Mouse (Mus musculus) embryo, embryonic 11 days (tissue): ENCODE results near the gene Kcnj4.

Source experiments
- DNase-seq: peaks from one replicate; pipeline ENCODE4 v3.0.0-alpha.2; 2015

Kcnj4 gene

DNA sequence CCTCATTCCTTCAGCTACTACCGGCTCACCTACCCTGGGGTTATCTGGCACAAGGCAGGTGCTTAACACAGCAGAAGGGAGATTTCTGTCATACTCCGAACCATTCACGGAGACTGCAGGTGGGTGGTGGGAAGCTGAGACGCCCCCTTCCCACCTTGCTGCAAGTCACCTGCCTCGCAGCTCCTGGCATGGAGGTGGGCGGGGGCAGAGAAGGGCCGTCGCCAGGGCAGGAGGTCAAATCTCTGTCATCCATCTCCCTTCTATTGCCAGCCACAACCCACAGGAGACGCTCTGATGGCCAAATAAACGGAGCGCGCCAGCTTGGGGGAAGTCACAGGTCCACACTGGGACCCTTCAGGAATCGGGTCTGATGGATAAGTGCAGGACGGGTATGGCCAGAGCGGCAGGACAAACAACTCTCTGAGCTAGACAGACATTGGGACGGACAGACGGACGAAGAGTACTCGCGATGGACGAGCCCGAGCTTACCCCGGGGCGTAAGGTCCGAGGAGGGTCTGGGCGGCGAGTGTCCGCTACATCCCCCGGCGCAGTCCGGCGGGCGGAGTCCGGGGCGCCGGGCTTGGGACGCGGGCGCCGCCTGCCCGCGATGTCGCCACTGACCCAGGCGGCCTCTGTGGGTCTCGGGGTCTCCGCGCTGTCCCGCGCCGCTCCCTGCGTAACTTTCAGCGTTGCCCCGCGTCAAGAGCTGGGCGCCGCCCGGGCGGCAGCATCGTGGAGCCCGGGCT is at the start of gene Kcnj4:
Gene Kcnj4, minus strand, starts transcription at position 535 of the 746 bp plus-strand sequence.
- peak; percentile 48 for DNase-seq

- DNase-seq = no peak
Observed at GRCm38 (mm10) chr15:79552566-79552965, 47.5 kb upstream of the Kcnj4 start.

DNA sequence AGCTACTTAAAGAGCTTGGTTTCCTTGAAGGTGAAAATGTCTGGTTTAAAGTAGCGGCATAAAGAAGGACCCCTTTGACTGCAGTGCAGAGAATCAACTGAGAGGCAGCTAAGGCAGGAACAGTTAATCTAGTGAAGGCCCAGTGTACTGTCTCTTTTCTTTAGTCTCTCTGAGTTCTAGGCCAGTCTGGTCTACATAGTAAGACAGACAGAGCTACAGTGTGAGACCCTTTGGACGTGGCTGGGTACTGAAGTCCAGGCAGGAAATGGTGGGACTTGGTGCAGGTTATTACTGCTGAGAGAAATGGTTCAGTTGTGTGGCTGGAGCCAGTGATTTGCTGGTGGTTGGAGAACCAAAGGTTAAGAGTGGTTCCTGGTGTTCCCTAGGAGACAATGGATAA is 43.2 kb upstream of the Kcnj4 start:
- DNase-seq = no peak

DNA sequence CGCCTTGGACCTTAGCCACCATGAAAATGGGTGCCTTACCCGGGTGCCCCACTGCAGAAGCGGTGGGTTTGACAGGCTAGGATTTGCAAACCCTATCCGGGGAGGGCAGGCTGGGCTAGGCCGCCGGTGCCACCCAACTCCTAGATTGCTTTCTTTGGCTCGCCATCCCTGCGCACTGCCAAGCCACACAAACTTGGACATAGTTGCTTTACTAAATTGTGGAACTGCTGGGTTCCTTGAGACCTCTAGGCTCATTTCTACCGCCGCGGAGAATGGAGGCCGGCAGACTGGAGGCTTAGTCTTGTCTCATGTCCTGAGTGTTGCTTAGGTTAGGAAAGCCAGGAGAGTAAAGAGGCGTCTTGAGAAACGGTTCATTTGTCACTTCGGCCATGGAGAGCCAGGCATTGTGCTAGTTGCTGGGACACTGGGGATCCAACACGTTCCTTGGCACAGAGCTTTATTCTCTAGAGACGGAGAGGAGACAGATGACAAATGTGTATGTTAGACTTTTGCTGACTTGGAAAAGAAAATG is 42.3 kb upstream of the Kcnj4 start:
- no peak for DNase-seq

- peak; percentile 99 for DNase-seq
Observed at GRCm38 (mm10) chr15:79546410-79547288, 41.6 kb upstream of the Kcnj4 start, which contains the start of gene Ddx17. Ddx17 (minus strand) TSS chr15:79546741.

- DNase-seq = peak; percentile 77
Observed at GRCm38 (mm10) chr15:79545921-79546399, 40.9 kb upstream of the Kcnj4 start.

GRCm38 (mm10) chr15:79545496-79545895 is 40.5 kb upstream of the Kcnj4 start:
- DNase-seq = no peak

DNA sequence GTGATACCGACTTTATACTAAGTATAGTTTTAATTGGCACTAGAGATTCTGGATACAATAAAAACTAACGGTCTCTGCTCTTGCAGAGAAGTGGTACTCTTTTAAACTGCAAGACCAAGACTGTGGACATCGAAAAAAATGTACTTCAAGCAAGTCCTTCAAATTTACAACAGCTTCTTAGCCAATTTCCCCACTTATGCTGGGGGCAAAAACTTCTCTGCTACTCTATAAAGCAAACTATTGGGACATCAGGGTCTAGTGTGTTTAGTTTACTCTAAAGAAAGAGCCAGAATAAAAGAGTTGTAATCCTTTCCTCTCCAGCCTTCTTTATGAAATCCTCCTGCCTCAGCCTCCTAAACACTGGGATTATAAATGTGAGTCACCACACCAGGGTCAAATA is 38.9 kb upstream of the Kcnj4 start:
- DNase-seq = no peak

GRCm38 (mm10) chr15:79533796-79534195 is 28.8 kb upstream of the Kcnj4 start:
- DNase-seq = no peak

- no peak for DNase-seq
Observed at GRCm38 (mm10) chr15:79529935-79530334, 24.9 kb upstream of the Kcnj4 start.

DNA sequence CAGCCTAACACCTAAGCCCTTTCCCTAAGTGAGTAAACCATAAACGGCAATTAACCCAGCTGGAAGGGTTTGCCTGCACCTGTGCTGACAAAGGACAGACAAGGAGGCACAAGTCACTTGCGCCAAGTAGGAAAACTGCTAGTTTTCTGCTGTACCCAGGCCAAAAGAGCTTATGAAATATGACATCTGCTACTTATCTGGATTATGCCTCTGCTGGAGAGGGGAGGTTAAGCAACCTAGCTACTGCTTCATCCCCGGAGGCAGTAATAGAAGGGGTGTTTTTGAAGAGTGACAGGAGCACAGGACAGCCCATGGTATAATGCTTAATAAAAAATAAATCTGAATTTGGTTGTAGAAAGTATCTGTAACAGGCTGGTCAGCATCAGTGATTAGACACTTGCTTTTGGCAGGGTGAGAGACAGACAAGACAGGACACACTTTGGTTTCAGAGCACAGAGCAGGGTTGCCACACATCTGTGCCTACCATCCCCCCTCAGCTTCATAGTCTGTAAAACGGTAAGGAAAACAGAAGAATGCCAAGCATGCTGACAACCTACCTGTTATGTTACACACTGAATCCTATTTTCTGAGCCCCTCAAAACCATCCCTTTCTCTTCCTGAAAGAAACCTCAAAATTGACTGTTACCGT is 23.1 kb upstream of the Kcnj4 start:
- DNase-seq = no peak

DNA sequence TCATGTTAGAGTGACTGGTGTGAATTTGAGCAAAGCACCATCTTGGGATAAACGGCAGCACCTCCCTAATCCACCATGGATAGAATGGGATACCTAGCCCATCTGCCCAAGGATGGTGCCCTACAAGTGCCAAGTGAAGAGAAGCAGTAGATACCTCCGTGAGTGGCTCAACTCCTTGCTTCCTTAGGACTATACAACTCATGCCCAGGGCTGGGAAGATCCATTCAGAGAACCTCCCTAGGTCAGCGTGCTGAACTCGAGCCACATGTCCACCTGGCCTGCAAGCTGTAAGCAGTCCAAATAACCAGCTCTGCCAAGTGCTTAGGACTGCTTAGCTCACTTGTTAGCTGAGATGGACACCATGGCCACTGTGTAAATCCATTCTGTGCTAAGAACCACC is 22.2 kb upstream of the Kcnj4 start:
- no peak for DNase-seq

DNA sequence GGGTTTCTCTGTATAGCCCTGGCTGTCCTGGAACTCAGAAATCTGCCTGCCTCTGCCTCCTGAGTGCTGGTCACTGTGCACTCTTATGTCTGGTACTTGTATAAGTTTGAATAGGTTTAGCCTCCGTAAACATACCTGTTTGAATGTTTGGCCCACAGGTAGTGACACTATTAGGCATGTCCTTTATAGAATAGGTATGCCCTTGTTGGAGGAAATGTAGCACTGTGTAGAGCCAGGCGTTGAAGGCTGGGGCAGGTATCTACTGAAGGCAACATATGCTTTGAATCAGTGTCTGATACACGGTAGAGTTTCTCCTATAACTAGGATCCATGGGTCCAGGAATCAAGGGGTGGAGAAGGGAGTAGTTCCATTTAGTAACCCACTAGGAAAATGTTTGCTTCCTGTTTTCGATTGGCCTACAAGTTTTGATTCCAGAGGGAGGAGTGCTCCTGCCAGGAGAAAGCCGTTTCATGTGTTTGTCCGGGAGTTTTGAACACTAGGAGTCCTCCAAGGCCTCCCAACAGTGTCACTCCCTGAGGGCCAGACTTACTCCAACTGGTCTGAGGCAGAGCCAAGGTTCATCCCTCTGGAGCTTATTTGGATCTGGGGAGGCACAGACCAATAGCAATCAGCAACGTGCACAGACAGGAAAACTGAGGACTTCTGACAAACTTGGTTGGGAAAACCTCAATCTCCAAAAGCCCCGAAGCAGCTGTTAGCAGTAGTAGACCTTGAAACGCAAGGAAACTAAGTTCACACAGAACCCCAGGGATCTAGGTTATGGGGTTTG is 21.1 kb upstream of the Kcnj4 start:
- DNase-seq = no peak

GRCm38 (mm10) chr15:79525564-79525963 is 20.5 kb upstream of the Kcnj4 start:
- no peak for DNase-seq

DNA sequence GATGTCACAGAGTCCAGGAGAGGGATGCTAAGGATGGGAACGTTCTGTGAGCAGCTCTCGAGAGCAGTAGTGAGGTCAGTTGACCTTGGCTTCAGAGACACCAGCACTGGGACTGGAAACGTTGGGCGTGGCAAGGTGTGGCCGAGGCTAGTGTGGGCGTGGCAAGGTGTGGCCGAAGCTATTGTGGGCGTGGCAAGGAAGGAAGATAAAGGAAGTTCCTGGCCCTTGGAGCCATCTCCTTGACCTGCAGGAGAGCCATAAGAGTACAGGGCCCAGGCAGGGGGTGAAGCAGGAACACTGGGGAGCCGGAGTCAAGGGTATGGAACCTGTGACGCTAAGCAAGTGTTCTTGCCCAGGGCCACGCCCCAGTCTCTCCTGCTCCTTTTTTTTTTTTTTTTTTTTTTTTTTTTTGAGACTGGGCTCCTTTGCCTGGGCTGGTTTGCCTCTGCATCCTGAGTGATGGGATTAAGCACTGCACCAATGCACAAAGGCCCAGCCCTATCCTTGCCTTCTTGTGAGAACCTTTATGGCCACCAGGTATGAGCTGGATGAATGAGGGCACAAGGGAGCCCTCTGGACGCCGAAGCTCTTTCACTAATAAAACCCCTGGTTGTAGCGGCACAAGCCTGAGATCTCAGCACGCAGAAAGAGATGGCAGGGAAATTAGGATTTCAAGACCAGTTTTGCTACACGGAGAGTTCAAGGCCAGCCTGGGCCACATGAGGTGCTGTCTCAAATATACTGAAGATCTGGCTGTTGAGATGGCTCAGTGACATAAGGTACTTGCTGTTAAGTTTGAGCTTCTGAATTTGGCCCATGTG is 14.6 kb upstream of the Kcnj4 start:
- DNase-seq = no peak

DNA sequence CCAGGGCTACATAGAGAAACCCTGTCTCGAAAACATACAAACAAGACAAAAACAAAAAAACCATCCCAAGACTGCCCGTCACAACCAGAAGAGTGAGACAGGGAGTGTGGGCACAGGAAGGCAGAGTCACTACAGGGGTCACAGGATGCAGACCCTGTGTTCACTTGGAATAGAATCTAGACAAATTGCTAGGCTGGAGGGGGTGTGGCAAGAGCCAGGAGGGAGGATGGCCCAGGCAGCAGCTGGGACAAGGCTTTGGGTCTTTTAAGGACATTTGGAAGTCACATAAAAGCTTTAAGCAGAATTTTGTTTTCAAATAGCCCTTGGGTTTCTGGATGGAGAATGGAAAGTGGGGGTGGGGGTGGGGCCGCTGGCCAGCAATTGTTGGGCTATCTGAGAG is 13.5 kb upstream of the Kcnj4 start:
- no peak for DNase-seq

- no peak for DNase-seq
Observed at GRCm38 (mm10) chr15:79517710-79518109, 12.7 kb upstream of the Kcnj4 start.

GRCm38 (mm10) chr15:79516171-79517096 is 11.4 kb upstream of the Kcnj4 start, which contains the start of gene Kdelr3:
Kdelr3 (plus strand) TSS chr15:79516411.
- DNase-seq = peak; percentile 78

DNA sequence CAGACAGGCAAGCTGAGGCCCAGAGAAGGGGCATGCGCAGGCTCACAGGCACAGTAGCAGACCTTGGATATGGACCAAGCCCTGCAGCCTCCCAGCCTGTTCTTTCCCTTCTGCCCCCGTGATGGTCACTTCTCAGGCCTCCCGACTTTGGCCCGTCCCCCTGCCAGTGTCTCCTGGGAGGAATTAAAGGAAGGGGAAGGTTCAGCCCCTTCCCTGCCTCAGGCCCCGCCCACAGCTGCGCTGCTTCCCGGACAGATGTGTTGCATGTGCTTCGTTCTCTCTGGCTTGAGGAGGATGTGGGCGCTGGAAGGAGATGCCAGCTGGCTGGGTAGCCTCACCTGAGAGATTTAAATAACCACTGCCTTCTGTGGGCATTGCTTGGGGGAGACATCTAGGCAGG is 8.9 kb upstream of the Kcnj4 start:
- DNase-seq = peak; percentile 64
